Mouse (Mus musculus): ENCODE results near the gene Taar7f. TPM values are rescaled to one million over a fixed set of nuclear protein-coding genes. Genes with fewer than 3 reads are reported as not detected.
"Not testable (repeated sequence)": the region's sequence is repeated elsewhere in the genome, so short reads cannot be mapped to it uniquely, and the experiment has no call there.

Taar7f gene
- polyA plus RNA-seq (2016; fragmentation: Nextera tagmentation; extraction: Ambion mirVana): not detected in 2 replicates

GRCm38 (mm10) chr10:24049210-24049609, at the start of gene Taar7f:
Gene Taar7f (plus strand): TSS chr10:24049510.
- no peak within 1 kb of the TSS for H3K9ac ChIP-seq
- no peak for ATAC-seq (ENCODE audit: insufficient number of reproducible peaks, low FRiP score)
- no peaks in the 10 kb centered on the region for H3K9me3 ChIP-seq (replicated peaks)
- no peak within 1 kb of the TSS for H3K4me2 ChIP-seq
- H3K27ac ChIP-seq (ENCODE audit: poor library complexity, severe bottlenecking): no peak within 1 kb of the TSS
- no peaks in the 10 kb centered on the region for H3K27me3 ChIP-seq (replicated peaks)
- H3K4me1 ChIP-seq (replicated peaks): no peaks in the 10 kb centered on the region
- no peaks in the 10 kb centered on the region for H3K36me3 ChIP-seq
- no peak within 1 kb of the TSS for H3K4me3 ChIP-seq

GRCm38 (mm10) chr10:23999639-24000038, 49.7 kb upstream of the Taar7f start, which contains the start of gene Taar7b:
Gene Taar7b (plus strand): TSS chr10:23999939.
- 84% methylated on average over 1 of the region's 1 CpGs for WGBS
- H3K27me3 ChIP-seq (replicated peaks): no peaks in the 10 kb centered on the region
- no peak for ATAC-seq (ENCODE audit: insufficient number of reproducible peaks, low FRiP score)

GRCm38 (mm10) chr10:24006442-24006841, 42.9 kb upstream of the Taar7f start:
- WGBS: 63% methylated on average over 1 of the region's 1 CpGs
- Histone ChIP-seq H3K9ac (no peak overlapping the region), H3K27me3 (replicated peaks) (no peaks in the 10 kb centered on the region)

More at GRCm38 (mm10) chr10:23999639-24000038, 49.7 kb upstream of the Taar7f start, which contains the start of gene Taar7b:
- Histone ChIP-seq H3K4me3 (no peak within 1 kb of the TSS), H3K9ac (no peak within 1 kb of the TSS), H3K4me2 (no peak within 1 kb of the TSS), H3K36me3 (no peaks in the 10 kb centered on the region), H3K9me3 (replicated peaks) (no peaks in the 10 kb centered on the region), H3K4me1 (replicated peaks) (no peaks in the 10 kb centered on the region), H3K27ac (ENCODE audit: poor library complexity, severe bottlenecking) (no peak within 1 kb of the TSS)

GRCm38 (mm10) chr10:24007034-24007433, 42.3 kb upstream of the Taar7f start:
- no peaks in the 10 kb centered on the region for H3K36me3 ChIP-seq
- H3K27ac ChIP-seq (ENCODE audit: poor library complexity, severe bottlenecking): no peak overlapping the region
- no peak overlapping the region for H3K9ac ChIP-seq
- no peaks in the 10 kb centered on the region for H3K4me1 ChIP-seq (replicated peaks)
- no peak overlapping the region for H3K4me3 ChIP-seq
- H3K27me3 ChIP-seq (replicated peaks): no peaks in the 10 kb centered on the region
- H3K9me3 ChIP-seq (replicated peaks): no peaks in the 10 kb centered on the region
- H3K4me2 ChIP-seq: no peak overlapping the region
- WGBS: 36% methylated on average over 2 of the region's 2 CpGs
- ATAC-seq (ENCODE audit: insufficient number of reproducible peaks, low FRiP score): no peak

More at GRCm38 (mm10) chr10:24006442-24006841, 42.9 kb upstream of the Taar7f start:
- H3K4me1 ChIP-seq (replicated peaks): no peaks in the 10 kb centered on the region
- H3K9me3 ChIP-seq (replicated peaks): no peaks in the 10 kb centered on the region
- ATAC-seq (ENCODE audit: insufficient number of reproducible peaks, low FRiP score): no peak
- no peak overlapping the region for H3K27ac ChIP-seq (ENCODE audit: poor library complexity, severe bottlenecking)
- H3K4me3 ChIP-seq: no peak overlapping the region
- no peaks in the 10 kb centered on the region for H3K36me3 ChIP-seq
- H3K4me2 ChIP-seq: no peak overlapping the region

GRCm38 (mm10) chr10:24008143-24008542, 41.2 kb upstream of the Taar7f start:
- no peak for ATAC-seq (ENCODE audit: insufficient number of reproducible peaks, low FRiP score)
- no peaks in the 10 kb centered on the region for H3K27me3 ChIP-seq (replicated peaks)
- WGBS: 71% methylated on average over 1 of the region's 1 CpGs

GRCm38 (mm10) chr10:24026922-24027321, 22.4 kb upstream of the Taar7f start, which contains the start of gene Taar7d:
Gene Taar7d (plus strand): TSS chr10:24027222.
- Histone ChIP-seq H3K9ac (no peak within 1 kb of the TSS), H3K4me2 (no peak within 1 kb of the TSS), H3K4me1 (replicated peaks) (no peaks in the 10 kb centered on the region), H3K27me3 (replicated peaks) (no peaks in the 10 kb centered on the region), H3K9me3 (replicated peaks) (no peaks in the 10 kb centered on the region), H3K27ac (ENCODE audit: poor library complexity, severe bottlenecking) (no peak within 1 kb of the TSS), H3K36me3 (no peaks in the 10 kb centered on the region), H3K4me3 (no peak within 1 kb of the TSS)
- ATAC-seq (ENCODE audit: insufficient number of reproducible peaks, low FRiP score): no peak

More at GRCm38 (mm10) chr10:24008143-24008542, 41.2 kb upstream of the Taar7f start:
- no peak overlapping the region for H3K27ac ChIP-seq (ENCODE audit: poor library complexity, severe bottlenecking)
- H3K4me2 ChIP-seq: no peak overlapping the region
- no peak overlapping the region for H3K9ac ChIP-seq
- H3K4me1 ChIP-seq (replicated peaks): no peaks in the 10 kb centered on the region
- no peak overlapping the region for H3K4me3 ChIP-seq
- no peaks in the 10 kb centered on the region for H3K9me3 ChIP-seq (replicated peaks)
- H3K36me3 ChIP-seq: no peaks in the 10 kb centered on the region

- no peaks in the 10 kb centered on the region for H3K27me3 ChIP-seq (replicated peaks)
- no peak overlapping the region for H3K27ac ChIP-seq (ENCODE audit: poor library complexity, severe bottlenecking)
- no peak overlapping the region for H3K4me3 ChIP-seq
- H3K4me2 ChIP-seq: no peak overlapping the region
- no peaks in the 10 kb centered on the region for H3K36me3 ChIP-seq
- ATAC-seq (ENCODE audit: insufficient number of reproducible peaks, low FRiP score): no peak
- H3K9ac ChIP-seq: no peak overlapping the region
- no peaks in the 10 kb centered on the region for H3K4me1 ChIP-seq (replicated peaks)
- H3K9me3 ChIP-seq (replicated peaks): no peaks in the 10 kb centered on the region
Observed at GRCm38 (mm10) chr10:24031347-24031746, 18.0 kb upstream of the Taar7f start.

- 84% methylated on average over 2 of the region's 2 CpGs for WGBS
- Histone ChIP-seq H3K27ac (ENCODE audit: poor library complexity, severe bottlenecking) (no peak within 1 kb of the TSS), H3K9me3 (replicated peaks) (no peaks in the 10 kb centered on the region), H3K4me2 (no peak within 1 kb of the TSS), H3K4me3 (no peak within 1 kb of the TSS), H3K27me3 (replicated peaks) (no peaks in the 10 kb centered on the region), H3K9ac (no peak within 1 kb of the TSS), H3K4me1 (replicated peaks) (no peaks in the 10 kb centered on the region), H3K36me3 (no peaks in the 10 kb centered on the region)
- no peak for ATAC-seq (ENCODE audit: insufficient number of reproducible peaks, low FRiP score)
Observed at GRCm38 (mm10) chr10:24037314-24037713, 12.0 kb upstream of the Taar7f start, which contains the start of gene Taar7e. Gene Taar7e (plus strand): TSS chr10:24037614.

GRCm38 (mm10) chr10:24040120-24040869, 9.0 kb upstream of the Taar7f start:
- WGBS: 43% methylated on average over 2 of the region's 2 CpGs
- Histone ChIP-seq H3K4me2 (no peak overlapping the region), H3K4me3 (no peak overlapping the region), H3K9me3 (replicated peaks) (no peaks in the 10 kb centered on the region), H3K9ac (no peak overlapping the region), H3K27ac (ENCODE audit: poor library complexity, severe bottlenecking) (no peak overlapping the region), H3K36me3 (no peaks in the 10 kb centered on the region), H3K4me1 (replicated peaks) (no peaks in the 10 kb centered on the region), H3K27me3 (replicated peaks) (no peaks in the 10 kb centered on the region)
- ATAC-seq (ENCODE audit: insufficient number of reproducible peaks, low FRiP score): no peak

- Histone ChIP-seq H3K4me3 (no peak overlapping the region), H3K9me3 (replicated peaks) (no peaks in the 10 kb centered on the region), H3K4me2 (no peak overlapping the region), H3K9ac (no peak overlapping the region), H3K27me3 (replicated peaks) (no peaks in the 10 kb centered on the region), H3K4me1 (replicated peaks) (no peaks in the 10 kb centered on the region), H3K27ac (ENCODE audit: poor library complexity, severe bottlenecking) (no peak overlapping the region), H3K36me3 (no peaks in the 10 kb centered on the region)
- WGBS: 22% methylated on average over 5 of the region's 5 CpGs
- ATAC-seq (ENCODE audit: insufficient number of reproducible peaks, low FRiP score): no peak
Observed at GRCm38 (mm10) chr10:24052039-24052438, 2.7 kb downstream of the Taar7f start.

- no peak overlapping the region for H3K27ac ChIP-seq (ENCODE audit: poor library complexity, severe bottlenecking)
- ATAC-seq (ENCODE audit: insufficient number of reproducible peaks, low FRiP score): no peak
- H3K4me1 ChIP-seq (replicated peaks): no peaks in the 10 kb centered on the region
- no peak overlapping the region for H3K4me2 ChIP-seq
- no peak overlapping the region for H3K9ac ChIP-seq
- WGBS: 83% methylated on average over 3 of the region's 3 CpGs
- no peak overlapping the region for H3K4me3 ChIP-seq
- no peaks in the 10 kb centered on the region for H3K36me3 ChIP-seq
- no peaks in the 10 kb centered on the region for H3K9me3 ChIP-seq (replicated peaks)
- no peaks in the 10 kb centered on the region for H3K27me3 ChIP-seq (replicated peaks)
Observed at GRCm38 (mm10) chr10:24058986-24059385, 9.7 kb downstream of the Taar7f start.

GRCm38 (mm10) chr10:24074751-24075150, 25.4 kb downstream of the Taar7f start:
- H3K36me3 ChIP-seq; H3K27ac ChIP-seq (ENCODE audit: poor library complexity, severe bottlenecking); ATAC-seq (ENCODE audit: insufficient number of reproducible peaks, low FRiP score); H3K9ac ChIP-seq; H3K4me1 ChIP-seq (replicated peaks); H3K4me2 ChIP-seq; H3K9me3 ChIP-seq (replicated peaks); H3K27me3 ChIP-seq (replicated peaks); H3K4me3 ChIP-seq: not testable (repeated sequence)
- 36% methylated on average over 2 of the region's 2 CpGs for WGBS

Data from heart, embryonic 12.5 days (tissue).